Mouse (Mus musculus) ES-Bruce4 (cell line): ENCODE measurements around the gene Zfp941. TPM values are rescaled to one million over a fixed set of nuclear protein-coding genes. Genes with fewer than 3 reads are reported as not detected.
A peak's percentile ranks its signal among the peaks of the same experiment; 100 is the strongest.

Experiments used
- H3K27ac ChIP-seq: 2 replicates; pipeline ENCODE4 v1.5.1; 2012; ENCODE audit warnings: low read length, inconsistent platforms; ENCODE audit not compliant: insufficient read depth
- H3K27me3 ChIP-seq: 2 replicates; pipeline ENCODE4 v1.6.1; 2012; ENCODE audit warnings: mild to moderate bottlenecking, low read length, inconsistent platforms; ENCODE audit not compliant: control insufficient read depth, poor library complexity, insufficient read depth, severe bottlenecking
- H3K36me3 ChIP-seq: 2 replicates; pipeline ENCODE4 v1.6.1; 2012; ENCODE audit warnings: inconsistent platforms, mild to moderate bottlenecking, low read length, moderate library complexity; ENCODE audit not compliant: control insufficient read depth, poor library complexity, insufficient read depth, severe bottlenecking
- H3K4me1 ChIP-seq: one replicate; pipeline ENCODE4 v1.8.1; 2011; ENCODE audit warnings: low read length; ENCODE audit not compliant: control insufficient read depth, insufficient read depth
- H3K4me3 ChIP-seq: 2 replicates; pipeline ENCODE4 v1.5.1; 2011; ENCODE audit warnings: low read depth, mild to moderate bottlenecking, low read length
- H3K9ac ChIP-seq: 2 replicates; pipeline ENCODE4 v1.6.1; 2012; ENCODE audit warnings: low read depth, mild to moderate bottlenecking, inconsistent platforms; ENCODE audit not compliant: poor library complexity, severe bottlenecking
- H3K9me3 ChIP-seq: replicated peaks from 2 replicates; pipeline ENCODE4 v1.6.1; 2012; ENCODE audit warnings: mild to moderate bottlenecking, low read length, inconsistent platforms; ENCODE audit not compliant: control insufficient read depth, poor library complexity, insufficient read depth, severe bottlenecking
- CTCF ChIP-seq: IDR thresholded peaks from one replicate; pipeline ENCODE4 v1.8.1; 2011; ENCODE audit warnings: low read depth, low read length
- EP300 ChIP-seq: IDR thresholded peaks from 2 replicates; pipeline ENCODE4 v1.6.1; 2011; ENCODE audit warnings: low read depth, low read length; ENCODE audit not compliant: insufficient read depth
- POLR2A ChIP-seq: IDR thresholded peaks from one replicate; pipeline ENCODE4 v1.8.1; 2011; ENCODE audit warnings: low read length; ENCODE audit not compliant: insufficient read depth
- polyA plus RNA-seq: library from polyadenylated mRNA; stranded (reverse); fragments of >200 nt; gene quantifications from 2 replicates; pipeline ENCODE4 v1.2.4, GENCODE M21; 2011; ENCODE audit warnings: low read depth; ENCODE audit not compliant: missing spikeins, insufficient read depth, insufficient read length

Zfp941 gene
- polyA plus RNA-seq, 1 experiment, result 23.4 TPM

GRCm38 (mm10) chr7:140857550-140858505 lies 35.9 kb upstream of the Zfp941 start, which contains the start of gene Bet1l:
Gene Bet1l, minus strand, starts transcription at chr7:140857577.
- H3K9me3 ChIP-seq, result no peaks in the 10 kb centered on the region
- peak within 1 kb of the TSS; percentile 84 for H3K4me3 ChIP-seq
- H3K27ac ChIP-seq, result peak within 1 kb of the TSS; percentile 20
- peaks cover 41% of the 10 kb centered on the region for H3K36me3 ChIP-seq
- H3K9ac ChIP-seq, result peak within 1 kb of the TSS; percentile 85
- TF ChIP-seq EP300 (no peak), CTCF (no peak), POLR2A (no peak)
- H3K4me1 ChIP-seq, result peaks cover 3% of the 10 kb centered on the region
- H3K27me3 ChIP-seq, result no peaks in the 10 kb centered on the region

GRCm38 (mm10) chr7:140856785-140857549 lies 35.0 kb upstream of the Zfp941 start, which contains the start of gene Ric8a:
Gene Ric8a, plus strand, starts transcription at chr7:140856957.
- TF ChIP-seq EP300 (no peak), CTCF (no peak)
- H3K9ac ChIP-seq, result peak within 1 kb of the TSS; percentile 85
- peaks cover 3% of the 10 kb centered on the region for H3K4me1 ChIP-seq
- H3K27me3 ChIP-seq, result no peaks in the 10 kb centered on the region
- H3K27ac ChIP-seq, result peak within 1 kb of the TSS; percentile 20
- H3K4me3 ChIP-seq, result peak within 1 kb of the TSS; percentile 84
- H3K9me3 ChIP-seq, result no peaks in the 10 kb centered on the region
- H3K36me3 ChIP-seq, result peaks cover 32% of the 10 kb centered on the region

GRCm38 (mm10) chr7:140855860-140856784 lies 34.1 kb upstream of the Zfp941 start, which contains the start of gene Gm45785:
Gene Gm45785, minus strand, starts transcription at chr7:140856331.
- H3K27me3 ChIP-seq, result no peaks in the 10 kb centered on the region
- H3K9ac ChIP-seq, result peak within 1 kb of the TSS; percentile 85
- TF ChIP-seq EP300 (no peak), POLR2A (peak; percentile 39)
- peaks cover 24% of the 10 kb centered on the region for H3K36me3 ChIP-seq
- no peaks in the 10 kb centered on the region for H3K9me3 ChIP-seq
- H3K4me1 ChIP-seq, result peaks cover 3% of the 10 kb centered on the region
- H3K4me3 ChIP-seq, result peak within 1 kb of the TSS; percentile 84
- peak within 1 kb of the TSS; percentile 20 for H3K27ac ChIP-seq

GRCm38 (mm10) chr7:140855181-140855580 lies 33.2 kb upstream of the Zfp941 start:
- Histone ChIP-seq H3K9me3 (no peaks in the 10 kb centered on the region), H3K36me3 (peaks cover 16% of the 10 kb centered on the region)

GRCm38 (mm10) chr7:140854483-140854882 lies 32.5 kb upstream of the Zfp941 start:
- H3K4me1 ChIP-seq, result peaks cover 3% of the 10 kb centered on the region
- H3K36me3 ChIP-seq, result peaks cover 13% of the 10 kb centered on the region; the same call in 1 of the 2 replicates
- H3K4me3 ChIP-seq, result no peak overlapping the region
- H3K27me3 ChIP-seq, result no peaks in the 10 kb centered on the region
- TF ChIP-seq POLR2A (no peak), CTCF (no peak), EP300 (no peak)
- no peaks in the 10 kb centered on the region for H3K9me3 ChIP-seq
- no peak overlapping the region for H3K9ac ChIP-seq
- H3K27ac ChIP-seq, result no peak overlapping the region

More at GRCm38 (mm10) chr7:140855181-140855580, 33.2 kb upstream of the Zfp941 start:
- Histone ChIP-seq H3K27me3 (no peaks in the 10 kb centered on the region), H3K4me1 (peaks cover 3% of the 10 kb centered on the region), H3K9ac (peak overlapping the region; percentile 85), H3K4me3 (peak overlapping the region; percentile 84), H3K27ac (0 out of 2 replicates have a peak overlapping the region, but pooled peaks have one; percentile 1)
- no peak for TF ChIP-seq EP300
- TF ChIP-seq CTCF, result no peak
- no peak for TF ChIP-seq POLR2A
